Mouse (Mus musculus): ENCODE data around the gene Bfsp1. TPM values are rescaled to one million over a fixed set of nuclear protein-coding genes. Genes with fewer than 3 reads are reported as not detected.
A peak's percentile ranks its signal among the peaks of the same experiment; 100 is the strongest.

The Bfsp1 gene
- polyA plus RNA-seq, 1 experiment from 2014 or later = 1.1 TPM

- Histone ChIP-seq H3K4me3 (ENCODE audit: low read depth, low read length) (no peak overlapping the region), H3K9ac (replicated peaks; ENCODE audit: low read length) (no peak overlapping the region), H3K27ac (replicated peaks; ENCODE audit: low read depth, low read length) (no peak overlapping the region), H3K36me3 (replicated peaks; ENCODE audit: control insufficient read depth, insufficient read depth, low read depth, low read length) (no peaks in the 10 kb centered on the region), H3K27me3 (ENCODE audit: control insufficient read depth, insufficient read depth, low read length) (no peaks in the 10 kb centered on the region), H3K4me2 (ENCODE audit: low read depth, low read length) (no peak overlapping the region), H3K4me1 (ENCODE audit: control insufficient read depth, insufficient read depth, low read length) (no peaks in the 10 kb centered on the region), H3K9me3 (replicated peaks; ENCODE audit: control insufficient read depth, low read length) (no peaks in the 10 kb centered on the region)
- DNase-seq (ENCODE audit: low spot score) = no peak
- ATAC-seq (replicated peaks; ENCODE audit: insufficient number of reproducible peaks, low FRiP score, low TSS enrichment, low read depth) = no peak
- 78% methylated on average over 9 of the region's 9 CpGs for WGBS
These were observed 55.9 kb downstream of the Bfsp1 start for GRCm38 (mm10) chr2:143806924-143807664.

- Histone ChIP-seq H3K4me2 (ENCODE audit: low read depth, low read length) (no peak overlapping the region), H3K27me3 (ENCODE audit: control insufficient read depth, insufficient read depth, low read length) (no peaks in the 10 kb centered on the region), H3K9me3 (replicated peaks; ENCODE audit: control insufficient read depth, low read length) (no peaks in the 10 kb centered on the region), H3K36me3 (replicated peaks; ENCODE audit: control insufficient read depth, insufficient read depth, low read depth, low read length) (no peaks in the 10 kb centered on the region), H3K4me3 (ENCODE audit: low read depth, low read length) (no peak overlapping the region), H3K4me1 (ENCODE audit: control insufficient read depth, insufficient read depth, low read length) (no peaks in the 10 kb centered on the region), H3K9ac (replicated peaks; ENCODE audit: low read length) (no peak overlapping the region), H3K27ac (replicated peaks; ENCODE audit: low read depth, low read length) (no peak overlapping the region)
- ATAC-seq (replicated peaks; ENCODE audit: insufficient number of reproducible peaks, low FRiP score, low TSS enrichment, low read depth) (no peak), DNase-seq (ENCODE audit: low spot score) (no peak)
- WGBS = 64% methylated on average over 15 of the region's 15 CpGs
These were observed 56.6 kb downstream of the Bfsp1 start for GRCm38 (mm10) chr2:143806140-143806923.

GRCm38 (mm10) chr2:143801097-143801496, 61.9 kb downstream of the Bfsp1 start:
- Histone ChIP-seq H3K27me3 (ENCODE audit: control insufficient read depth, insufficient read depth, low read length) (no peaks in the 10 kb centered on the region), H3K36me3 (replicated peaks; ENCODE audit: control insufficient read depth, insufficient read depth, low read depth, low read length) (no peaks in the 10 kb centered on the region), H3K4me1 (ENCODE audit: control insufficient read depth, insufficient read depth, low read length) (no peaks in the 10 kb centered on the region), H3K27ac (replicated peaks; ENCODE audit: low read depth, low read length) (no peak overlapping the region), H3K4me3 (ENCODE audit: low read depth, low read length) (no peak overlapping the region), H3K9ac (replicated peaks; ENCODE audit: low read length) (no peak overlapping the region), H3K4me2 (ENCODE audit: low read depth, low read length) (no peak overlapping the region), H3K9me3 (replicated peaks; ENCODE audit: control insufficient read depth, low read length) (no peaks in the 10 kb centered on the region)
- ATAC-seq (replicated peaks; ENCODE audit: insufficient number of reproducible peaks, low FRiP score, low TSS enrichment, low read depth) (no peak), DNase-seq (ENCODE audit: low spot score) (peak; percentile 28)
- 51% methylated on average over 5 of the region's 5 CpGs for WGBS

- H3K27ac ChIP-seq (replicated peaks; ENCODE audit: low read depth, low read length) = no peak overlapping the region
- no peaks in the 10 kb centered on the region for H3K9me3 ChIP-seq (replicated peaks; ENCODE audit: control insufficient read depth, low read length)
- H3K4me3 ChIP-seq (ENCODE audit: low read depth, low read length) = no peak overlapping the region
- DNase-seq (ENCODE audit: low spot score) (no peak), ATAC-seq (replicated peaks; ENCODE audit: insufficient number of reproducible peaks, low FRiP score, low TSS enrichment, low read depth) (no peak)
- WGBS = 86% methylated on average over 4 of the region's 4 CpGs
- no peaks in the 10 kb centered on the region for H3K4me1 ChIP-seq (ENCODE audit: control insufficient read depth, insufficient read depth, low read length)
- H3K9ac ChIP-seq (replicated peaks; ENCODE audit: low read length) = no peak overlapping the region
- H3K36me3 ChIP-seq (replicated peaks; ENCODE audit: control insufficient read depth, insufficient read depth, low read depth, low read length) = no peaks in the 10 kb centered on the region
- no peaks in the 10 kb centered on the region for H3K27me3 ChIP-seq (ENCODE audit: control insufficient read depth, insufficient read depth, low read length)
- H3K4me2 ChIP-seq (ENCODE audit: low read depth, low read length) = no peak overlapping the region
These were observed 66.5 kb downstream of the Bfsp1 start for GRCm38 (mm10) chr2:143796335-143797013.

GRCm38 (mm10) chr2:143795858-143796257, 67.1 kb downstream of the Bfsp1 start:
- H3K9me3 ChIP-seq (replicated peaks; ENCODE audit: control insufficient read depth, low read length) = no peaks in the 10 kb centered on the region
- ATAC-seq (replicated peaks; ENCODE audit: insufficient number of reproducible peaks, low FRiP score, low TSS enrichment, low read depth) (no peak), DNase-seq (ENCODE audit: low spot score) (no peak)
- H3K9ac ChIP-seq (replicated peaks; ENCODE audit: low read length) = no peak overlapping the region
- H3K4me3 ChIP-seq (ENCODE audit: low read depth, low read length) = no peak overlapping the region
- no peak overlapping the region for H3K4me2 ChIP-seq (ENCODE audit: low read depth, low read length)
- no peaks in the 10 kb centered on the region for H3K4me1 ChIP-seq (ENCODE audit: control insufficient read depth, insufficient read depth, low read length)
- no peaks in the 10 kb centered on the region for H3K36me3 ChIP-seq (replicated peaks; ENCODE audit: control insufficient read depth, insufficient read depth, low read depth, low read length)
- no peak overlapping the region for H3K27ac ChIP-seq (replicated peaks; ENCODE audit: low read depth, low read length)
- 93% methylated on average over 4 of the region's 4 CpGs for WGBS
- H3K27me3 ChIP-seq (ENCODE audit: control insufficient read depth, insufficient read depth, low read length) = no peaks in the 10 kb centered on the region

- Histone ChIP-seq H3K36me3 (replicated peaks; ENCODE audit: control insufficient read depth, insufficient read depth, low read depth, low read length) (no peaks in the 10 kb centered on the region), H3K9me3 (replicated peaks; ENCODE audit: control insufficient read depth, low read length) (no peaks in the 10 kb centered on the region), H3K4me3 (ENCODE audit: low read depth, low read length) (no peak overlapping the region), H3K4me2 (ENCODE audit: low read depth, low read length) (no peak overlapping the region), H3K9ac (replicated peaks; ENCODE audit: low read length) (no peak overlapping the region), H3K4me1 (ENCODE audit: control insufficient read depth, insufficient read depth, low read length) (no peaks in the 10 kb centered on the region), H3K27me3 (ENCODE audit: control insufficient read depth, insufficient read depth, low read length) (no peaks in the 10 kb centered on the region), H3K27ac (replicated peaks; ENCODE audit: low read depth, low read length) (no peak overlapping the region)
- 88% methylated on average over 5 of the region's 5 CpGs for WGBS
- DNase-seq (ENCODE audit: low spot score) = no peak
- no peak for ATAC-seq (replicated peaks; ENCODE audit: insufficient number of reproducible peaks, low FRiP score, low TSS enrichment, low read depth)
These were observed 73.1 kb downstream of the Bfsp1 start for GRCm38 (mm10) chr2:143789911-143790310.

- Histone ChIP-seq H3K27me3 (ENCODE audit: control insufficient read depth, insufficient read depth, low read length) (no peaks in the 10 kb centered on the region), H3K4me3 (ENCODE audit: low read depth, low read length) (no peak overlapping the region), H3K36me3 (replicated peaks; ENCODE audit: control insufficient read depth, insufficient read depth, low read depth, low read length) (no peaks in the 10 kb centered on the region), H3K9me3 (replicated peaks; ENCODE audit: control insufficient read depth, low read length) (no peaks in the 10 kb centered on the region), H3K27ac (replicated peaks; ENCODE audit: low read depth, low read length) (no peak overlapping the region), H3K4me1 (ENCODE audit: control insufficient read depth, insufficient read depth, low read length) (no peaks in the 10 kb centered on the region), H3K4me2 (ENCODE audit: low read depth, low read length) (no peak overlapping the region), H3K9ac (replicated peaks; ENCODE audit: low read length) (no peak overlapping the region)
- 72% methylated on average over 2 of the region's 2 CpGs for WGBS
- ATAC-seq (replicated peaks; ENCODE audit: insufficient number of reproducible peaks, low FRiP score, low TSS enrichment, low read depth) (no peak), DNase-seq (ENCODE audit: low spot score) (no peak)
These were observed 82.7 kb downstream of the Bfsp1 start for GRCm38 (mm10) chr2:143780310-143780709.
